ENCODE assay signal across 10 mouse cellular contexts in genomic region chr4:45286318-45286717, GRCm38 (mm10). TPM values are rescaled to one million over a fixed set of nuclear protein-coding genes. Genes with fewer than 3 reads are reported as not detected.
A peak's percentile ranks its signal among the peaks of the same experiment; 100 is the strongest.
DNase-seq lines count a peak whose midpoint lies in the region; ATAC-seq and TF ChIP-seq lines count a peak whose summit lies in the region.
"Had no signal": no experiment of that assay in that cellular context is flagged by ENCODE, and none has a peak within 500 bp of the region (broad histone marks: within the 10 kb centered on the region; RNA-seq: fewer than 3 reads in every experiment).

No protein-coding gene starts in this region.

- no peaks in the 10 kb centered on the region for H3K9me3 ChIP-seq in intestine, postnatal 0 days (ENCODE audit: control insufficient read depth)
- H3K9me3 ChIP-seq in intestine, embryonic 16.5 days (ENCODE audit: control insufficient read depth, low read length), result no peaks in the 10 kb centered on the region
- H3K9me3 ChIP-seq: embryonic facial prominence, embryonic 12.5 days had no signal

- H3K4me1 ChIP-seq in intestine, postnatal 0 days (replicated peaks; ENCODE audit: control insufficient read depth, insufficient read depth, low read length), result no peaks in the 10 kb centered on the region
- no peaks in the 10 kb centered on the region for H3K4me1 ChIP-seq in intestine, embryonic 16.5 days (ENCODE audit: control insufficient read depth, insufficient read depth, low read length)
- H3K4me1 ChIP-seq in testis, adult 2 months (ENCODE audit: control insufficient read depth, insufficient read depth, low read length), result peaks cover 5% of the 10 kb centered on the region; the same call in 1 of the 2 replicates
- H3K4me1 ChIP-seq: embryonic facial prominence, embryonic 12.5 days had no signal

- H3K4me3 ChIP-seq in intestine, postnatal 0 days (ENCODE audit: low read depth, low read length), result no peak overlapping the region
- H3K4me3 ChIP-seq in intestine, embryonic 16.5 days (ENCODE audit: low read length), result no peak overlapping the region
- no peak overlapping the region for H3K4me3 ChIP-seq in testis, adult 2 months (ENCODE audit: control insufficient read depth, low read depth, low read length)
- H3K4me3 ChIP-seq: embryonic facial prominence, embryonic 12.5 days had no signal

- no peak for TF ChIP-seq POLR2A in testis, adult 2 months (IDR thresholded peaks at IDR 0.05; ENCODE audit: control insufficient read depth, low read depth, low read length)

- WGBS in intestine, postnatal 0 days, result 54% methylated on average over 3 of the region's 3 CpGs
- 47% methylated on average over 3 of the region's 3 CpGs for WGBS in intestine, embryonic 16.5 days

- H3K27ac ChIP-seq in intestine, postnatal 0 days (ENCODE audit: low read depth, low read length), result no peak overlapping the region
- no peak overlapping the region for H3K27ac ChIP-seq in intestine, embryonic 16.5 days (ENCODE audit: low read length)
- no peak overlapping the region for H3K27ac ChIP-seq in testis, adult 2 months (ENCODE audit: control insufficient read depth, insufficient read depth, low read depth, low read length)
- H3K27ac ChIP-seq: embryonic facial prominence, embryonic 12.5 days had no signal

- TF ChIP-seq CTCF in intestine, postnatal 0 days (IDR thresholded peaks at IDR 0.05; ENCODE audit: low read depth), result peak; percentile 74
- peak; percentile 53; the same call in 1 of the 2 replicates for TF ChIP-seq CTCF in testis, adult 2 months (IDR thresholded peaks at IDR 0.05; ENCODE audit: control insufficient read depth, insufficient read depth, insufficient replicate concordance, low read depth, low read length)

- ATAC-seq in intestine, postnatal 0 days, result no peak
- ATAC-seq in intestine, embryonic 16.5 days, result no peak

- DNase-seq in testis, postnatal 10 days (ENCODE audit: low spot score), result no peak
- DNase-seq in adipocyte (ENCODE audit: low spot score), result peak; percentile 38
- DNase-seq in gastrocnemius, adult 8-10 months (ENCODE audit: low spot score in 2 of 2), result no peak
- DNase-seq in adrenal gland, postnatal 14 days, result no peak
- DNase-seq: left cerebral cortex, postnatal 4 days; thymus, postnatal 14 days had no signal

- H3K27me3 ChIP-seq in intestine, postnatal 0 days (replicated peaks; ENCODE audit: control insufficient read depth, insufficient read depth, low read length), result no peaks in the 10 kb centered on the region
- no peaks in the 10 kb centered on the region for H3K27me3 ChIP-seq in intestine, embryonic 16.5 days (replicated peaks; ENCODE audit: control insufficient read depth, insufficient read depth, low read length)
- H3K27me3 ChIP-seq in testis, adult 2 months (ENCODE audit: control insufficient read depth, insufficient read depth, low read length), result no peaks in the 10 kb centered on the region

- no peak overlapping the region for H3K9ac ChIP-seq in intestine, postnatal 0 days (ENCODE audit: low read depth, low read length)
- H3K9ac ChIP-seq in intestine, embryonic 16.5 days (ENCODE audit: low read depth, low read length), result no peak overlapping the region
- H3K9ac ChIP-seq: embryonic facial prominence, embryonic 12.5 days had no signal

- H3K36me3 ChIP-seq in intestine, postnatal 0 days (ENCODE audit: control insufficient read depth, insufficient read depth), result no peaks in the 10 kb centered on the region
- no peaks in the 10 kb centered on the region for H3K36me3 ChIP-seq in intestine, embryonic 16.5 days (ENCODE audit: control insufficient read depth, insufficient read depth, low read length)
- H3K36me3 ChIP-seq in testis, adult 2 months (ENCODE audit: control insufficient read depth, insufficient read depth, low read length), result no peaks in the 10 kb centered on the region
- H3K36me3 ChIP-seq: embryonic facial prominence, embryonic 12.5 days had no signal

- H3K4me2 ChIP-seq in intestine, postnatal 0 days (replicated peaks; ENCODE audit: low read depth), result no peak overlapping the region
- no peak overlapping the region for H3K4me2 ChIP-seq in intestine, embryonic 16.5 days (ENCODE audit: low read depth, low read length)
- H3K4me2 ChIP-seq: embryonic facial prominence, embryonic 12.5 days had no signal

RNA-seq across cellular contexts. Expression of gene Trmt10b, which starts 10.6 kb away (rescaled TPM):
- polyA plus RNA-seq in intestine, postnatal 0 days (2015; fragmentation: Nextera tagmentation; extraction: Ambion mirVana), result 8.6 and 11.0 TPM in 2 replicates
- 13.0 and 15.5 TPM in 2 replicates for polyA plus RNA-seq in intestine, embryonic 16.5 days (2015; fragmentation: Nextera tagmentation; extraction: Ambion mirVana)
- polyA plus RNA-seq in testis, adult 2 months (2012; rRNA removed), result 6.5 and 8.3 TPM in 2 replicates
- 1 to 10 TPM; 4.5 to 7.3 (median 4.6) TPM for total RNA-seq in gastrocnemius, adult 8-10 months (2022)
- total RNA-seq in adrenal gland, postnatal 14 days (2021), result 12.0 and 13.4 TPM in 2 replicates

RNA-seq across cellular contexts. Expression of gene Dcaf10, which starts 55.6 kb away (rescaled TPM):
- 9.8 and 10.5 TPM in 2 replicates for polyA plus RNA-seq in intestine, postnatal 0 days (2015; fragmentation: Nextera tagmentation; extraction: Ambion mirVana)
- polyA plus RNA-seq in intestine, embryonic 16.5 days (2015; fragmentation: Nextera tagmentation; extraction: Ambion mirVana), result 6.4 and 7.4 TPM in 2 replicates
- polyA plus RNA-seq in testis, adult 2 months (2012; rRNA removed), result 17.8 and 21.7 TPM in 2 replicates
- 10 to 100 TPM in 2 of 4 experiments, 1 to 10 TPM in 2; 8.3 to 10.5 (median 9.8) TPM for total RNA-seq in gastrocnemius, adult 8-10 months (2022)
- 24.9 and 28.2 TPM in 2 replicates for total RNA-seq in adrenal gland, postnatal 14 days (2021)

RNA-seq across cellular contexts. Expression of gene Exosc3, which starts 56.2 kb away (rescaled TPM):
- polyA plus RNA-seq in intestine, postnatal 0 days (2015; fragmentation: Nextera tagmentation; extraction: Ambion mirVana), result 43.4 and 45.4 TPM in 2 replicates
- 77.1 and 82.7 TPM in 2 replicates for polyA plus RNA-seq in intestine, embryonic 16.5 days (2015; fragmentation: Nextera tagmentation; extraction: Ambion mirVana)
- 39.5 and 40.7 TPM in 2 replicates for polyA plus RNA-seq in testis, adult 2 months (2012; rRNA removed)
- 10 to 100 TPM; 11.7 to 15.8 (median 12.8) TPM for total RNA-seq in gastrocnemius, adult 8-10 months (2022)
- 36.1 and 38.6 TPM in 2 replicates for total RNA-seq in adrenal gland, postnatal 14 days (2021)
